Mouse (Mus musculus): ENCODE measurements around the gene Slc7a8.

- TF ChIP-seq POLR2A (IDR thresholded peaks at IDR 0.05; ENCODE audit: low read depth, low read length): no peak
- TF ChIP-seq CTCF (IDR thresholded peaks at IDR 0.05; ENCODE audit: extremely low read depth, insufficient read length, insufficient replicate concordance, low read depth, low read length): no peak
Measured at GRCm38 (mm10) chr14:54775534-54776041, 6.2 kb downstream of the Slc7a8 start.
